ENCODE assay signal across 19 mouse cellular contexts in genomic region chr2:34599606-34600255, GRCm38 (mm10).
A peak's percentile ranks its signal among the peaks of the same experiment; 100 is the strongest.
DNase-seq lines count a peak whose midpoint lies in the region; ATAC-seq lines count a peak whose summit lies in the region.
"Had no signal": no experiment of that assay in that cellular context is flagged by ENCODE, and none has a peak within 500 bp of the region (broad histone marks: within the 10 kb centered on the region; RNA-seq: fewer than 3 reads in every experiment).

No protein-coding gene starts in this region.

- intact Hi-C loops in heart, postnatal 10 days (cut with DNase I), result no loop called here

- peak; percentile 43 for ATAC-seq in megakaryocyte, adult 5-6 weeks (ENCODE audit: poor library complexity, severe bottlenecking)
- ATAC-seq: activated CD4-positive, CD25-positive, alpha-beta regulatory T cell, adult 4 months; forebrain, embryonic 16.5 days; intestine, embryonic 15.5 days; Patski had no signal

- DNase-seq in adrenal gland, adult 8-10 months, result peak; percentile 46
- DNase-seq in adrenal gland, postnatal 25 days, result no peak
- peak; percentile 83 for DNase-seq in heart, adult 11 months
- no peak for DNase-seq in heart, postnatal 10 days
- peak; percentile 6 for DNase-seq in c-Kit-positive CD71-negative TER-119-negative erythroid progenitor cells, embryonic 14.5 days (ENCODE audit: low read depth)
- DNase-seq in layer of hippocampus, postnatal 25 days (ENCODE audit: extremely low spot score in 1 of 2, low spot score in 1 of 2), result no peak
- no peak for DNase-seq in spleen, postnatal 10 days (ENCODE audit: low spot score in 2 of 2)
- DNase-seq: cerebellum, adult 18-20 months; cerebellum, adult 9-11 months; cerebellum, postnatal 36 days; gastrocnemius, postnatal 25 days; heart, adult 18-20 months; heart, postnatal 14 days; kidney, adult 18-20 months had no signal

Comparison
In these comparisons a context has a peak if more than half of its experiments do, and no peak if none do; other contexts are left out.
1. DNase-seq: peak in adrenal gland, adult 8-10 months (single experiment), heart, adult 11 months (single experiment) and c-Kit-positive CD71-negative TER-119-negative erythroid progenitor cells, embryonic 14.5 days (single experiment); none in adrenal gland, postnatal 25 days (single experiment), heart, postnatal 10 days (0 of 2), layer of hippocampus, postnatal 25 days (0 of 2) and spleen, postnatal 10 days (0 of 2).